Mouse (Mus musculus): ENCODE measurements at regions not wholly inside any gene's neighbourhood (a gene's known extent, or its start where the extent isn't known, plus 50 kb on each side); places are given as distances from the start of the nearest gene placed in this dataset.

DNA sequence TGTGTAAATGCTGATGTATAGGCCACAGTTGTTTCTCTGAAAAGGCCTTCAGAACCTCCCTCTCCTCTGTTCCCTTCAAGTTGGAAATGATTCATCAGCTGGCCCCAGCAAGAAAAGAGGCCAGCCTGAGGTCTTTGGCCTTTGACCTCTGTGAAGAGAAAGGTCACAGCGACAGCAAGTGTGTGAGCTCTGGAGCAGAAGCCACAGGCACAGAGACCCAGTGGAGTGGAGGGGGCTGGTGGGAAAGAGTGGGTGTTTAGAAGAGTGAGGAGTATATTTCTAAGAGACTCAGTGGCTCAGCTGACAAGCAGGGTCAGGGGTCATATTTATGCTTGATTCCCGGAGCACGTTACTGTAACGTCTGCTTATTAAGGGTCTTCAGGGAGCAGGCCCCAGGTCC lies 479.5 kb upstream of the Nr2f2 start:
- no peak for ATAC-seq

GRCm38 (mm10) chr7:70840142-70840541 lies 473.6 kb upstream of the Nr2f2 start:
- Histone ChIP-seq H3K27me3 (replicated peaks; ENCODE audit: control insufficient read depth, insufficient read depth, low read length) (no peaks in the 10 kb centered on the region), H3K36me3 (ENCODE audit: control insufficient read depth, insufficient read depth) (no peaks in the 10 kb centered on the region), H3K4me2 (replicated peaks; ENCODE audit: low read depth) (no peak overlapping the region), H3K4me1 (replicated peaks; ENCODE audit: control insufficient read depth, insufficient read depth, low read length) (no peaks in the 10 kb centered on the region), H3K27ac (ENCODE audit: low read depth, low read length) (no peak overlapping the region), H3K4me3 (ENCODE audit: low read depth, low read length) (no peak overlapping the region), H3K9me3 (ENCODE audit: control insufficient read depth) (no peaks in the 10 kb centered on the region), H3K9ac (ENCODE audit: low read depth, low read length) (no peak overlapping the region)
- 92% methylated on average over 1 of the region's 1 CpGs for WGBS
- TF ChIP-seq CTCF (IDR thresholded peaks at IDR 0.05; ENCODE audit: low read depth), result no peak
- ATAC-seq, result no peak

More for the DNA sequence above, 479.5 kb upstream of the Nr2f2 start:
- H3K36me3 ChIP-seq (ENCODE audit: control insufficient read depth, insufficient read depth), result no peaks in the 10 kb centered on the region
- TF ChIP-seq CTCF (IDR thresholded peaks at IDR 0.05; ENCODE audit: low read depth), result no peak
- no peak overlapping the region for H3K27ac ChIP-seq (ENCODE audit: low read depth, low read length)
- WGBS, result 49% methylated on average over 4 of the region's 4 CpGs
- no peaks in the 10 kb centered on the region for H3K4me1 ChIP-seq (replicated peaks; ENCODE audit: control insufficient read depth, insufficient read depth, low read length)
- H3K4me3 ChIP-seq (ENCODE audit: low read depth, low read length), result no peak overlapping the region
- H3K9me3 ChIP-seq (ENCODE audit: control insufficient read depth), result no peaks in the 10 kb centered on the region
- no peaks in the 10 kb centered on the region for H3K27me3 ChIP-seq (replicated peaks; ENCODE audit: control insufficient read depth, insufficient read depth, low read length)
- no peak overlapping the region for H3K4me2 ChIP-seq (replicated peaks; ENCODE audit: low read depth)
- H3K9ac ChIP-seq (ENCODE audit: low read depth, low read length), result no peak overlapping the region

GRCm38 (mm10) chr7:70839190-70839589 lies 472.7 kb upstream of the Nr2f2 start:
- 73% methylated on average over 2 of the region's 2 CpGs for WGBS

DNA sequence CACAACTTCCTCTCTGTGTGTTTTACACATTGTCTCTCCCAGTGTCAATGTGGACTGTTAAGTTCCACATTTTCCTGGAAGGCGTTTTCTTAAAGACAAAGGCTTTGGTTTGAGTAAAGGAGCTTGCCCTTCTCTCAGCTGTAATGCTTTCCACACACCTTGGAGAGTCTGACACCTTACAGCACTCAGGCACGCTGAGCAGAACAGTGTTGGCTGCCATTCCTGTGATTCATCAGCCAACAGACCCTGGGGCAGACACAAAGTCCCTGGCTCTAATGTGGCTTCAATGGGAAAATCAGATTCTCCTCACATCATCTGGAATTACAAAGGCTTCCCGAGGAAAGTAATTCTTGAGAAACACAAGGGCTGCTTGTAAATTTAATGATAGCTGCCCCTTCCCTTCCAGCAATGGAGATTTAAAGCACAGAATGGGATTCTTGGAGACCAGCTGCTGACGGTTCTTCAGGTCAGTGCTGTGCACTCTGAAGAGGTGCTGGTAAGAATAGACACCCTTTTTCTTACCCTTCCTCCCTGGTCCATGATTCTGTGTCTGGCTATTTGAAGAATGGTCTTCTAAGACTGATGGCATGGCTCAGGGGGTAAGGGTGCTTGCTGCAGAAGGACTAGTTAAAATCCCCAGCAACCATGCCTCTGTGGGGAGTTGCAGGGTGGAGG lies 468.4 kb upstream of the Nr2f2 start:
- ATAC-seq, result no peak
- Histone ChIP-seq H3K36me3 (ENCODE audit: control insufficient read depth, insufficient read depth) (no peaks in the 10 kb centered on the region), H3K9me3 (ENCODE audit: control insufficient read depth) (no peaks in the 10 kb centered on the region), H3K27ac (ENCODE audit: low read depth, low read length) (no peak overlapping the region), H3K4me1 (replicated peaks; ENCODE audit: control insufficient read depth, insufficient read depth, low read length) (no peaks in the 10 kb centered on the region), H3K4me2 (replicated peaks; ENCODE audit: low read depth) (no peak overlapping the region), H3K9ac (ENCODE audit: low read depth, low read length) (no peak overlapping the region), H3K27me3 (replicated peaks; ENCODE audit: control insufficient read depth, insufficient read depth, low read length) (no peaks in the 10 kb centered on the region), H3K4me3 (ENCODE audit: low read depth, low read length) (no peak overlapping the region)
- 58% methylated on average over 4 of the region's 4 CpGs for WGBS
- TF ChIP-seq CTCF (IDR thresholded peaks at IDR 0.05; ENCODE audit: low read depth), result no peak

More at GRCm38 (mm10) chr7:70839190-70839589, 472.7 kb upstream of the Nr2f2 start:
- no peak overlapping the region for H3K4me2 ChIP-seq (replicated peaks; ENCODE audit: low read depth)
- H3K4me1 ChIP-seq (replicated peaks; ENCODE audit: control insufficient read depth, insufficient read depth, low read length), result no peaks in the 10 kb centered on the region
- H3K27ac ChIP-seq (ENCODE audit: low read depth, low read length), result no peak overlapping the region
- H3K36me3 ChIP-seq (ENCODE audit: control insufficient read depth, insufficient read depth), result no peaks in the 10 kb centered on the region
- H3K9ac ChIP-seq (ENCODE audit: low read depth, low read length), result no peak overlapping the region
- H3K9me3 ChIP-seq (ENCODE audit: control insufficient read depth), result no peaks in the 10 kb centered on the region
- no peaks in the 10 kb centered on the region for H3K27me3 ChIP-seq (replicated peaks; ENCODE audit: control insufficient read depth, insufficient read depth, low read length)
- H3K4me3 ChIP-seq (ENCODE audit: low read depth, low read length), result no peak overlapping the region
- no peak for ATAC-seq
- no peak for TF ChIP-seq CTCF (IDR thresholded peaks at IDR 0.05; ENCODE audit: low read depth)

DNA sequence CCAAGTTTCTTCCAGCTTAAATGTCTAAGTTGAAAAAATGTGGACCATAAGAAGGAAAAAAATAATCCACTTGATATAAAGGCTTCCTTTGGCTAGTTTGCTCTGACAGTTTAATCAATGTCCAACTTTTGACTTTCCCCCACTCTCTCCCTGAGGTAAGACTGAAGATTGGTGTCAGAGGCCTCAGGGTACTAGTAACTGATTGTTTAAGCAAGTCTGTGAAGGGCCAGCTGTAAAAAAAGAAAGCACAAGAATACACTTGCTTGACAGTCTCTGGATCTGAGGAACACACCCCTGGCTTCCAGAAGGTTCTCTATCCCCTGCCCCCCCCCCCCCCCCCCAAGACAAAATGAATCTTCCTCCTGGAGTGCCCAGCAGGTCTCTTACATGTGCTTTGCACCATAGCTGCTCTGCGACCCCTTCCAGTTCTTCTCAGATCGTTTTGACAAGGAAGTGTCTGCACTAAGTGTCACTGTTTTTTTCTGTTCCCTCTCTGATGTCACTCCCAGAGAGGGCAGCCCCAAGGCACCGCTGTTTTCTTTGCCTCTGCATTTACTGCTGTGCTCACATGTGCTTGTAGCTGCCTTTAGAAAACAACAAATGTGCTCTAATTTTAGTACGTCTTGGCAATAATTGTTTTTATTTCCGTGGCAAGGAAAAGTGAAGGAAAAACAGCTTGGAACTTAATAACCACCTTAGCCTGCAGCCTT lies 462.1 kb upstream of the Nr2f2 start:
- TF ChIP-seq CTCF (IDR thresholded peaks at IDR 0.05; ENCODE audit: low read depth), result no peak
- WGBS, result 49% methylated on average over 5 of the region's 5 CpGs
- no peak overlapping the region for H3K4me3 ChIP-seq (ENCODE audit: low read depth, low read length)
- H3K4me2 ChIP-seq (replicated peaks; ENCODE audit: low read depth), result no peak overlapping the region
- H3K36me3 ChIP-seq (ENCODE audit: control insufficient read depth, insufficient read depth), result no peaks in the 10 kb centered on the region
- no peak overlapping the region for H3K27ac ChIP-seq (ENCODE audit: low read depth, low read length)
- H3K27me3 ChIP-seq (replicated peaks; ENCODE audit: control insufficient read depth, insufficient read depth, low read length), result no peaks in the 10 kb centered on the region
- no peaks in the 10 kb centered on the region for H3K4me1 ChIP-seq (replicated peaks; ENCODE audit: control insufficient read depth, insufficient read depth, low read length)
- H3K9me3 ChIP-seq (ENCODE audit: control insufficient read depth), result no peaks in the 10 kb centered on the region
- no peak overlapping the region for H3K9ac ChIP-seq (ENCODE audit: low read depth, low read length)
- ATAC-seq, result no peak

GRCm38 (mm10) chr7:70826074-70826473 lies 459.5 kb upstream of the Nr2f2 start:
- no peak overlapping the region for H3K9ac ChIP-seq (ENCODE audit: low read depth, low read length)
- WGBS, result 60% methylated on average over 3 of the region's 3 CpGs
- H3K4me2 ChIP-seq (replicated peaks; ENCODE audit: low read depth), result no peak overlapping the region
- ATAC-seq, result no peak
- H3K36me3 ChIP-seq (ENCODE audit: control insufficient read depth, insufficient read depth), result no peaks in the 10 kb centered on the region
- H3K9me3 ChIP-seq (ENCODE audit: control insufficient read depth), result no peaks in the 10 kb centered on the region
- H3K4me1 ChIP-seq (replicated peaks; ENCODE audit: control insufficient read depth, insufficient read depth, low read length), result no peaks in the 10 kb centered on the region
- no peaks in the 10 kb centered on the region for H3K27me3 ChIP-seq (replicated peaks; ENCODE audit: control insufficient read depth, insufficient read depth, low read length)
- H3K4me3 ChIP-seq (ENCODE audit: low read depth, low read length), result no peak overlapping the region
- H3K27ac ChIP-seq (ENCODE audit: low read depth, low read length), result no peak overlapping the region
- TF ChIP-seq CTCF (IDR thresholded peaks at IDR 0.05; ENCODE audit: low read depth), result no peak

Measured in intestine, postnatal 0 days (tissue).